Mouse (Mus musculus) hindbrain, embryonic 14.5 days (tissue): Measurements from ENCODE around the gene Mrgpra9. TPM values are rescaled to one million over a fixed set of nuclear protein-coding genes. Genes with fewer than 3 reads are reported as not detected.
"Not testable (repeated sequence)": the region's sequence is repeated elsewhere in the genome, so short reads cannot be mapped to it uniquely, and the experiment has no call there.

Source experiments
- ATAC-seq: fragments of 200-750 bp; cut with Nextera tagmentation; 2 replicates; pipeline ENCODE4 v1.8.0; 2017; ENCODE audit warnings: moderate number of reproducible peaks, mild to moderate bottlenecking, moderate TSS enrichment, moderate library complexity; ENCODE audit not compliant: low FRiP score
- DNase-seq: peaks from one replicate; pipeline ENCODE4 v3.0.0-alpha.2; 2015; ENCODE audit warnings: low spot score
- H3K27ac ChIP-seq: fragments of 300-500 bp; sonication (generic); 2 replicates; pipeline ENCODE4 v1.5.1; 2014; ENCODE audit warnings: mild to moderate bottlenecking, moderate library complexity
- H3K27me3 ChIP-seq: fragments of 300-500 bp; sonication (generic); 2 replicates; pipeline ENCODE4 v1.6.1; 2014; ENCODE audit warnings: mild to moderate bottlenecking, low read length, mixed read lengths; ENCODE audit not compliant: control insufficient read depth, insufficient read depth
- H3K36me3 ChIP-seq: fragments of 300-500 bp; sonication (generic); replicated peaks from 2 replicates; pipeline ENCODE4 v1.6.1; 2014; ENCODE audit not compliant: control insufficient read depth, insufficient read depth
- H3K4me1 ChIP-seq: fragments of 300-500 bp; sonication (generic); replicated peaks from 2 replicates; pipeline ENCODE4 v1.6.1; 2014; ENCODE audit warnings: antibody characterized with exemption, low read length, mixed read lengths; ENCODE audit not compliant: control insufficient read depth, insufficient read depth
- H3K4me2 ChIP-seq: fragments of 300-500 bp; sonication (generic); replicated peaks from 2 replicates; pipeline ENCODE4 v1.6.1; 2014; ENCODE audit warnings: mild to moderate bottlenecking, moderate library complexity
- H3K4me3 ChIP-seq: fragments of 300-500 bp; sonication (generic); replicated peaks from 2 replicates; pipeline ENCODE4 v1.5.1; 2014; ENCODE audit warnings: mild to moderate bottlenecking, low read length
- H3K9ac ChIP-seq: fragments of 300-500 bp; sonication (generic); 2 replicates; pipeline ENCODE4 v1.6.1; 2014
- H3K9me3 ChIP-seq: fragments of 300-500 bp; sonication (generic); 2 replicates; pipeline ENCODE4 v1.6.1; 2016; ENCODE audit warnings: low read length; ENCODE audit not compliant: control insufficient read depth
- WGBS: fragments of 180-500 bp; shearing (Covaris S2); extraction: QIAGEN DNeasy Blood & Tissue Kit; methylation state at CpG from one replicate; pipeline ENCODE4 v1.1.7; 2014; 5-methylcytosine and 5-hydroxymethylcytosine counted together
- polyA plus RNA-seq: library from polyadenylated mRNA; unstranded; fragments of >200 nt; fragmentation: Nextera tagmentation; extraction: Ambion mirVana; gene quantifications from 2 replicates; pipeline ENCODE4 v1.2.1, GENCODE M21; 2014

Mrgpra9 gene
- polyA plus RNA-seq, result not detected in 2 replicates

GRCm38 (mm10) chr7:47252770-47253169 is at the start of gene Mrgpra9:
TSS of gene Mrgpra9 (minus strand) at chr7:47252848.
- H3K36me3 ChIP-seq, result no peaks in the 10 kb centered on the region
- H3K4me2 ChIP-seq, result no peak within 1 kb of the TSS
- no peak within 1 kb of the TSS for H3K9ac ChIP-seq
- DNase-seq (no peak), ATAC-seq (no peak)
- H3K4me3 ChIP-seq, result no peak within 1 kb of the TSS
- peaks cover 4% of the 10 kb centered on the region; the same call in 1 of the 2 replicates for H3K9me3 ChIP-seq
- H3K27me3 ChIP-seq, result no peaks in the 10 kb centered on the region
- no peak within 1 kb of the TSS for H3K27ac ChIP-seq
- no peaks in the 10 kb centered on the region for H3K4me1 ChIP-seq
- 76% methylated on average over 1 of the region's 1 CpGs for WGBS

GRCm38 (mm10) chr7:47299612-47300011 is 47.0 kb upstream of the Mrgpra9 start:
- not testable (repeated sequence) for H3K36me3 ChIP-seq, ATAC-seq, H3K9ac ChIP-seq, DNase-seq, H3K4me1 ChIP-seq, H3K4me2 ChIP-seq, H3K27ac ChIP-seq, H3K4me3 ChIP-seq, H3K27me3 ChIP-seq
- 0 out of 2 replicates have a peak, but pooled peaks cover 12% of the 10 kb centered on the region for H3K9me3 ChIP-seq

- H3K27me3 ChIP-seq, H3K36me3 ChIP-seq, H3K27ac ChIP-seq, ATAC-seq, H3K9ac ChIP-seq, H3K4me1 ChIP-seq, H3K4me2 ChIP-seq, H3K9me3 ChIP-seq, H3K4me3 ChIP-seq, DNase-seq: not testable (repeated sequence)
- 88% methylated on average over 5 of the region's 5 CpGs for WGBS
Measured at GRCm38 (mm10) chr7:47271547-47271946, 18.9 kb upstream of the Mrgpra9 start.

- ATAC-seq (no peak), DNase-seq (no peak)
- H3K27ac ChIP-seq, result no peak overlapping the region
- no peaks in the 10 kb centered on the region for H3K9me3 ChIP-seq
- H3K36me3 ChIP-seq, result no peaks in the 10 kb centered on the region
- H3K4me2 ChIP-seq, result no peak overlapping the region
- H3K27me3 ChIP-seq, result no peaks in the 10 kb centered on the region
- no peaks in the 10 kb centered on the region for H3K4me1 ChIP-seq
- WGBS, result 69% methylated on average over 3 of the region's 3 CpGs
- H3K4me3 ChIP-seq, result no peak overlapping the region
- H3K9ac ChIP-seq, result no peak overlapping the region
Measured at GRCm38 (mm10) chr7:47244658-47245057, 8.0 kb downstream of the Mrgpra9 start.

GRCm38 (mm10) chr7:47204830-47205229 is 47.8 kb downstream of the Mrgpra9 start, which contains the start of gene Mrgpra6:
TSS of gene Mrgpra6 (minus strand) at chr7:47204920.
- WGBS, result 80% methylated on average over 4 of the region's 4 CpGs
- no peaks in the 10 kb centered on the region for H3K27me3 ChIP-seq
- no peaks in the 10 kb centered on the region for H3K9me3 ChIP-seq
- H3K36me3 ChIP-seq, result no peaks in the 10 kb centered on the region
- no peaks in the 10 kb centered on the region for H3K4me1 ChIP-seq
- H3K4me3 ChIP-seq, result no peak within 1 kb of the TSS
- no peak within 1 kb of the TSS for H3K27ac ChIP-seq
- ATAC-seq (no peak), DNase-seq (no peak)
- no peak within 1 kb of the TSS for H3K9ac ChIP-seq
- H3K4me2 ChIP-seq, result no peak within 1 kb of the TSS

- no peaks in the 10 kb centered on the region for H3K4me1 ChIP-seq
- no peaks in the 10 kb centered on the region for H3K36me3 ChIP-seq
- ATAC-seq (no peak), DNase-seq (no peak)
- no peak overlapping the region for H3K4me2 ChIP-seq
- no peak overlapping the region for H3K27ac ChIP-seq
- H3K9me3 ChIP-seq, result no peaks in the 10 kb centered on the region
- no peak overlapping the region for H3K9ac ChIP-seq
- 46% methylated on average over 1 of the region's 1 CpGs for WGBS
- H3K4me3 ChIP-seq, result no peak overlapping the region
- H3K27me3 ChIP-seq, result no peaks in the 10 kb centered on the region
Measured at GRCm38 (mm10) chr7:47195271-47195670, 57.4 kb downstream of the Mrgpra9 start.

Other genes with a start within 250 kb of the Mrgpra9 start
- gene Spty2d1, start 244.4 kb downstream of the Mrgpra9 start, polyA plus RNA-seq, result 7.7 and 8.0 TPM in 2 replicates
- 21.0 and 22.1 TPM in 2 replicates for gene Tmem86a, start 202.2 kb downstream of the Mrgpra9 start, polyA plus RNA-seq
- 162 and 171 TPM in 2 replicates for gene Ptpn5, start 119.2 kb downstream of the Mrgpra9 start, polyA plus RNA-seq
- not detected in 2 replicates for gene Mrgpra6, start 47.9 kb downstream of the Mrgpra9 start, polyA plus RNA-seq
- gene Mrgpra1, start 101.4 kb upstream of the Mrgpra9 start, polyA plus RNA-seq, result not detected in 2 replicates
- not detected in 2 replicates for gene Mrgpra2a, start 199.3 kb upstream of the Mrgpra9 start, polyA plus RNA-seq